In the genomic region with DNA sequence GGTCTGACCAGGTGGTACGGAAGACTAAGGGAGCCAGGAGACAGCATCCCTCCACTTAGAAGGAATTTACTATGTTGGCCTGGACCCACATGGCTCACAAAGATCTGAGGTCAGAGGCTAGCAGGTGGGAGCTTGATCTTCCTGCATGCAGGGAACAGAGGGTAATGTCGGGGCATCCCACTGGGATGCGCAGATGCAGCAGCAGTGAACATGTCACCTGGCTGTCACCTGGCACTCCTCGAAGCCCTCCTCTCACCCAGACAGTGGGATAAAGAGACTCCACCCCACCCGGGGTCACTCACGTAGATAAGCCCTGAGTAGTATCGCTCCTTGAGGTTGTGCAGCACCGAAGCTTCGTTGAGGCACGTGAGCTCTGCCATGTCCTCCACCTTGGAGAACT, we compare ENCODE assay signal across 26 mouse cellular contexts. TPM values are rescaled to one million over a fixed set of nuclear protein-coding genes. Genes with fewer than 3 reads are reported as not detected.
DNase-seq lines count a peak whose midpoint lies in the region; ATAC-seq and TF ChIP-seq lines count a peak whose summit lies in the region.
"Had no signal": no experiment of that assay in that cellular context is flagged by ENCODE, and none has a peak within 500 bp of the region (broad histone marks: within the 10 kb centered on the region; RNA-seq: fewer than 3 reads in every experiment).

No protein-coding gene starts in this region.

- no peak overlapping the region for H3K9ac ChIP-seq in limb, embryonic 12.5 days (replicated peaks)
- H3K9ac ChIP-seq: embryonic facial prominence, embryonic 12.5 days; embryonic facial prominence, embryonic 15.5 days; forebrain, embryonic 12.5 days; forebrain, embryonic 15.5 days; heart, embryonic 15.5 days; hindbrain, embryonic 12.5 days; hindbrain, embryonic 15.5 days had no signal

- DNase-seq in heart, adult 11 months, result peak; percentile 94
- DNase-seq in heart, postnatal 4 days, result no peak
- DNase-seq in limb, embryonic 10.5 days (ENCODE audit: low spot score), result no peak
- no peak for DNase-seq in lung, postnatal 25 days (ENCODE audit: low spot score)
- DNase-seq: adrenal gland, adult 2 months; adrenal gland, postnatal 14 days; cerebellum, adult 11-12 months; cerebellum, adult 9-11 months; cerebellum, postnatal 25 days; gastrocnemius, postnatal 14 days; heart, adult 18-20 months; heart, postnatal 10 days had no signal

- peak overlapping the region; percentile 88; the same call in 1 of the 2 replicates for H3K27ac ChIP-seq in limb, embryonic 12.5 days
- no peak overlapping the region for H3K27ac ChIP-seq in limb, embryonic 10.5 days
- peak overlapping the region; percentile 86 for H3K27ac ChIP-seq in embryonic fibroblast, embryonic 13.5 days (ENCODE audit: insufficient read depth, low read length)
- H3K27ac ChIP-seq: forebrain, embryonic 12.5 days; forebrain, embryonic 15.5 days; hindbrain, embryonic 12.5 days; hindbrain, embryonic 15.5 days had no signal

- peaks cover 32% of the 10 kb centered on the region for H3K36me3 ChIP-seq in limb, embryonic 12.5 days
- H3K36me3 ChIP-seq in limb, embryonic 10.5 days, result peaks cover 54% of the 10 kb centered on the region

- no peaks in the 10 kb centered on the region for H3K27me3 ChIP-seq in limb, embryonic 12.5 days
- H3K27me3 ChIP-seq in limb, embryonic 10.5 days (ENCODE audit: low read depth, poor library complexity, severe bottlenecking), result no peaks in the 10 kb centered on the region
- H3K27me3 ChIP-seq: embryonic facial prominence, embryonic 12.5 days; embryonic facial prominence, embryonic 15.5 days; forebrain, embryonic 12.5 days; forebrain, embryonic 15.5 days; heart, embryonic 15.5 days; hindbrain, embryonic 12.5 days; hindbrain, embryonic 15.5 days had no signal

- no peak for ATAC-seq in limb, embryonic 12.5 days (ENCODE audit: insufficient number of reproducible peaks, insufficient read depth, low FRiP score, low TSS enrichment, low read depth)
- ATAC-seq: CD4-positive, CD25-positive, alpha-beta regulatory T cell, adult 4 months; forebrain, embryonic 15.5 days; intestine, postnatal 0 days had no signal

- TF ChIP-seq POLR2A in embryonic fibroblast, embryonic 13.5 days (IDR thresholded peaks at IDR 0.05; ENCODE audit: low read depth, low read length), result no peak

- no peak overlapping the region for H3K4me2 ChIP-seq in limb, embryonic 12.5 days
- H3K4me2 ChIP-seq: embryonic facial prominence, embryonic 12.5 days; embryonic facial prominence, embryonic 15.5 days; forebrain, embryonic 12.5 days; forebrain, embryonic 15.5 days; heart, embryonic 11.5 days; heart, embryonic 15.5 days; hindbrain, embryonic 12.5 days; hindbrain, embryonic 15.5 days had no signal

- no peak overlapping the region for H3K4me3 ChIP-seq in limb, embryonic 12.5 days (replicated peaks)
- no peak overlapping the region for H3K4me3 ChIP-seq in limb, embryonic 10.5 days
- H3K4me3 ChIP-seq in embryonic fibroblast, embryonic 13.5 days (ENCODE audit: insufficient read depth, low read length), result no peak overlapping the region
- H3K4me3 ChIP-seq: embryonic facial prominence, embryonic 12.5 days; embryonic facial prominence, embryonic 15.5 days; erythroblast, embryonic 14.5 days; forebrain, embryonic 12.5 days; forebrain, embryonic 15.5 days; heart, embryonic 15.5 days; hindbrain, embryonic 12.5 days; hindbrain, embryonic 15.5 days had no signal

- peaks cover 53% of the 10 kb centered on the region for H3K4me1 ChIP-seq in limb, embryonic 12.5 days (replicated peaks)
- peaks cover 44% of the 10 kb centered on the region for H3K4me1 ChIP-seq in limb, embryonic 10.5 days
- H3K4me1 ChIP-seq in embryonic fibroblast, embryonic 13.5 days (ENCODE audit: control insufficient read depth, insufficient read depth, low read length), result peaks cover 70% of the 10 kb centered on the region

- no peak for TF ChIP-seq CTCF in embryonic fibroblast, embryonic 13.5 days (IDR thresholded peaks at IDR 0.05; ENCODE audit: borderline replicate concordance, insufficient read depth, low read length)

- no peaks in the 10 kb centered on the region for H3K9me3 ChIP-seq in limb, embryonic 12.5 days
- no peaks in the 10 kb centered on the region for H3K9me3 ChIP-seq in limb, embryonic 10.5 days (replicated peaks)
- H3K9me3 ChIP-seq: embryonic facial prominence, embryonic 12.5 days; embryonic facial prominence, embryonic 15.5 days; forebrain, embryonic 12.5 days; forebrain, embryonic 15.5 days; heart, embryonic 15.5 days; hindbrain, embryonic 12.5 days; hindbrain, embryonic 15.5 days had no signal

- WGBS in limb, embryonic 12.5 days, result 92% methylated on average over 10 of the region's 10 CpGs
- WGBS in limb, embryonic 10.5 days, result 95% methylated on average over 10 of the region's 10 CpGs

RNA-seq across cellular contexts. Expression of gene Myh9, which starts 29.4 kb away (rescaled TPM):
- total RNA-seq in heart, postnatal 4 days (2021), result 100 to 1,000 TPM; 219 to 228 TPM
- 40.0 and 43.1 TPM in 2 replicates for polyA plus RNA-seq in limb, embryonic 12.5 days (2016; fragmentation: Nextera tagmentation; extraction: Ambion mirVana)
- 30.6 and 39.2 TPM in 2 replicates for polyA plus RNA-seq in limb, embryonic 10.5 days (2016; fragmentation: Nextera tagmentation; extraction: Ambion mirVana)
- 718 and 1,071 TPM in 2 replicates for polyA plus RNA-seq in embryonic fibroblast, embryonic 13.5 days (2011; ENCODE audit: insufficient read length, low read depth, missing spikeins)

RNA-seq across cellular contexts. Expression of gene Apol8, which starts 55.8 kb away (rescaled TPM):
- under 1 TPM; 0.17 to 0.38 TPM for total RNA-seq in heart, postnatal 4 days (2021)
- polyA plus RNA-seq in limb, embryonic 12.5 days (2016; fragmentation: Nextera tagmentation; extraction: Ambion mirVana), result 0.15 and 0.23 TPM in 2 replicates
- polyA plus RNA-seq in limb, embryonic 10.5 days (2016; fragmentation: Nextera tagmentation; extraction: Ambion mirVana), result 0.20 TPM in 1 of 2 replicates, not detected in the other
- 0.58 and 2.6 TPM in 2 replicates for polyA plus RNA-seq in embryonic fibroblast, embryonic 13.5 days (2011; ENCODE audit: insufficient read length, low read depth, missing spikeins)
- total RNA-seq: adrenal gland, adult 2 months; gastrocnemius, postnatal 14 days; heart, adult 18-20 months; heart, postnatal 10 days had no signal
- polyA plus RNA-seq: adrenal gland, adult 2 months; CD4-positive, CD25-positive, alpha-beta regulatory T cell, adult 4 months; forebrain, embryonic 15.5 days; heart, embryonic 15.5 days; intestine, embryonic 14.5 days; intestine, postnatal 0 days had no signal

Comparison
In these comparisons a context has a peak if more than half of its experiments do, and no peak if none do; other contexts are left out.
1. RNA of gene Myh9, which starts 29.4 kb away (polyA plus RNA-seq): 718 to 1,071 TPM in embryonic fibroblast, embryonic 13.5 days; 40.0 to 43.1 TPM in limb, embryonic 12.5 days and 30.6 to 39.2 TPM in limb, embryonic 10.5 days; every median in the first group is over 10 times any median in the second.